Mouse (Mus musculus) urinary bladder, adult 18-20 months (tissue): Measurements from ENCODE around the gene Ogt.

Experiments
- DNase-seq, 2 experiments: peaks; one replicate each; pipeline ENCODE4 v3.0.0; 2022; ENCODE audit warnings: low spot score in 2 of 2, mixed read lengths in 2 of 2

The Ogt gene

DNA sequence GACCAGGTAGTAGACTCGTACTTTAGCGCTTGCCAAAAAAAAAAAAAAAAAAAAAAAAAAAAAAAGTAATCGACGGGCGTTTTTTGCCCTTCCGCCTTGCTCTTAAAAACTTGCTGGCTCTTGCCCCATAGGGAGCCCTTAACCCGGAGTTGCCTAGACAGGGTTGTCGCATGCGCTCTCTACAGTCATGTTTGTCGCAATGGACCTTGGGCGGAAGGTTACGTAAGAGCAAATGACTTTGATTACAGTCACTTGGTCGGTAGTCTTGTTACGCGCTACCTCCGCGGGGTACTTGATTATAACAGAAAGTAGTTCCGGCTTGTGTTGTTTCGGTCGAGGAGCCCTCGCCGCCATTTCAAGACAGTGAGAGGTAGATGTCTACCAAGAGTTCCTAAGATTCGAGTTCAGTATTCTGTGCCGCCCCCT is at the start of gene Ogt:
Gene Ogt, plus strand, starts transcription at position 320 of the 426 bp plus-strand sequence.
- DNase-seq = peak; percentile 77 to 84

DNA sequence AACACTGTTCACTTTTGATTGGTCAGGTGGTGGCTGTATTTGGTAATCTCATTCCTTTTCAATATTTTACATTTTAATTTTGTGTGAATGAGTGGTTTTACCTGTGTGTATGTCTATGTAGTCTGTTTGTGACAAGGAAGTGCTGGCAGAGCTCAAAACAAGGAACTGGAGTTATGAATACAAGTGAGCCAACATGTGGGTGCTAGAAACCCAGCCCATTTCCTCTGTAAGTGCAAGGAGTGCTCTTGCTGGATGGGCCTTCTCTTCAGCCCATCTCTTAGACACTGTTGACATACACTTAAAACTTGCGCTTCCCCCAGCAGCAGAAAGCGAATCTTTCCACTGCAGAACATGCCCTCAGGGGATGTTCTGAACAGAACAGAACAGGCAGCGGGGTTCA is 23.7 kb upstream of the Ogt start:
- DNase-seq = no peak

DNA sequence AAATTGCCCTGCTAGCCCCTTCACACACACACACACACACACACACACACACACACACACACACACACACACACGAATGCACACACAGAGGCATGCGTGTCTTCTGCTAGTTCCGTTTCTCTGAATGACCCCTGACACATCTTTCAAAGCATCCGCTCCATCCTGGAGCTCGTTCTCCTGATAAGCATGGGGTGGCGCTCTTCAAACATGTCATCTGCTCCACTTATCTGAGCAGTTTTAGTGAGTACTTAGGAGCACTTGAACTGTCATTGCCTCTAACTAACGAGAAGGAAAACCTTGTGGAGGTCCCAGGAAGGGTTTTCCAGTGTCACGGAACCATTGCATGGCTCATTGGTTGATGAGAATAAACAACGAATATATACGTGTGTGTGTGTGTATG is 22.0 kb upstream of the Ogt start:
- DNase-seq = no peak

DNA sequence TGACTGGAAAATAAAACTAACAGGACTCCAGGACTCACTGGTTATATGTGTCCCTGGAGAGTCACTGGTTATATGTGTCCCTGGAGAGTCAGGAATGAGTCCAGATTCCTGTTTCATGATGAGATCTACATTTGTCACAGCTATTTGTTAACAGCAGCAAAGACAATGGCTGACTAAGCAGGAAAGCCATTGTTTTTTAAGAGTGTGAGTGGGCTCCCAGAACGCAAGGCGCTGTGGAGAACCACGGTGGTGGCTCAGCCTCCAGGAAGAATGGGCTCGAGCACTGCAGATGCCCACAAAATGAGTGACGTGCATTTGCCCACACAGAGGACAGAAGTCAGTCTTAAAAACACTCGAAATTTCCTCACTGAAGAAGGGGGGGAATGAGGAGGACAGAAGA is 19.5 kb upstream of the Ogt start:
- DNase-seq = no peak

DNA sequence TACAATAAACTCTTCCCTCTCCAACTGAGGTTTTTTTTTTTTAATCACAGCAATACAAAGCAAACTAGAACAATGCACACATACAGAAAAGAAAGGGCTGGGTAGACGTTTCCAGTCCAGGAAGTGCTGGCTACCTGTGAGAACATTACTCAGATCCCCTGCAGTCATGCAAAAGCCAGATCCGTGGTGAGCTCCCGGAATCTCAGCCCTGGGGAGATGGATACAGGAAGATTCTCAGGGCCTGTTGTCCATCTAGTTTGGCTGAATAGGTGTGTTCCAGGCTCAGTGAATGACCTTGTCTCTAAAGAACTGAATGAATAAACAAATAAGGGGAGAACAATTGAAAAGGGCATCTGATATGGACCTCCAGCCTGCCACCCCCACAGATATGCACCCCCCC is 17.3 kb upstream of the Ogt start:
- no peak for DNase-seq

DNA sequence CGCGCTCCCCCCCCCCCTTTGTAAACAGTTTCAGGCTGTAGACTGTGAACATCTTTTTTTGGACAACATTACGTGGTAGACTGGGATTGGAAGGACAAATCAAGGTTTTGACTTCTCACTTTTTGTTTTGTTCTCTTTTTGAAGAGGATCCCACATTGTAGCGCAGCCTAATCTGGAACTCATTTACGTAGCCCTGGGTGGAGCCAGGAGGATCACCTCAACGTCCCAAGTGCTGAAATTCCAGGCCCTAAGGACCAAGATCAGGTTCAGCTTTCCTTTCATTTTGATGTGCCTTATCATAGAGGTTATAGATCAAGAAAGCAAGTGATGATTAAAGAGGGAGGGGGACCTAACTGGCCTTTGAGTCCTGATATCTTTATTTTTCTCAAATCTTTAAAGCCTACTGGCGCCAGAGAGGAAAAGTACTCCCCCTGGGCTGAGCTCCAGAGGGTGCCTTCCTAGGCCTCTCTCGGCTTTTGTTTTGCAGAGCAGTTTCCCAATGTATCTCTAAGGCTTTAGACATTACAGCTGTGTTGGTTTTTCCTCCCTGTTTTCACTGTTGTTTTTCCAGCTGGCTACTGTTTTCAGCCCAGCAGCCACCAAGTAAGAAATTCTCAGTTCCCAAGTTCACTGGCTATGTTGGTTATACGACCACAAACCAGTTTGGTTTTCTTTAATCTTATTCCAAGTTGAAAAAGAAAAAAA is 2.9 kb upstream of the Ogt start:
- DNase-seq = peak in 1 of 2 experiments; percentile 1

DNA sequence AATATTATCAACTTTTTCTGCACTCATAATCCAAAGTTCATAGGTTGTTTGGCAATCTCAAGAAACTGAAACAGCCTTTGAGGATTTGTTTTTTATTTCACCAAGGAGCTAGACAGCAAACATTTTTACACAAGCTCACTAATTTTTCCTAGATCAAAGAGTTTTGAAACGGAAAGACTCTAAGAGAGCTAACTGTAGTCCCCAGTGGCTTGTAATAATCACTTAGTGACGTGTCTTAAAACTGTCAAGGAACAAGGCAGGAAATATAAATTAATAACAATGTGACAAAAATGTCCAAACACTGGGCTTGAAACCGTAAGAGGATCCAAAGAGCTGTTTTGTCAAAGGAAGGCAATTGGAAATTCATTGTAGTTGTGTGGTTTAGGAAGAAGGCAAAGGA is 1.0 kb upstream of the Ogt start:
- DNase-seq = no peak

DNA sequence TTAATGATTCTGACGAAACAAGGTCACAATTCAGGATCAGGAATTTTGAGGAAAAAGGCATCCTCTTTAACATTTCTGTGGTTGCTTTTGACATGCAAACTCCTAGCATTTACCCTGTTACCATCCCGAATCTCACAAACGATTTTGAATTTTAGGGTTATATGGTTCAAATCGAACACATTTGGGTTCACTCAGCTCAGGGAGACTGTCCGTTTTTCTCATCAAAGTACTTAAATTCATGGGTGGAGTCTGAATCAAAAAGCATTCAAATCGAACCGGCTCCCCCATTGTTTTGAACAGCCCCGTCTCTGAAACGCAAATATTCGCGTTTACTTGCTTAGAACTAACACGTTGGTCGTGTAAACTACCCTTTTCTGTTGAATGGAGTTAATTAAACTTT is 554 bp upstream of the Ogt start:
- DNase-seq = no peak

DNA sequence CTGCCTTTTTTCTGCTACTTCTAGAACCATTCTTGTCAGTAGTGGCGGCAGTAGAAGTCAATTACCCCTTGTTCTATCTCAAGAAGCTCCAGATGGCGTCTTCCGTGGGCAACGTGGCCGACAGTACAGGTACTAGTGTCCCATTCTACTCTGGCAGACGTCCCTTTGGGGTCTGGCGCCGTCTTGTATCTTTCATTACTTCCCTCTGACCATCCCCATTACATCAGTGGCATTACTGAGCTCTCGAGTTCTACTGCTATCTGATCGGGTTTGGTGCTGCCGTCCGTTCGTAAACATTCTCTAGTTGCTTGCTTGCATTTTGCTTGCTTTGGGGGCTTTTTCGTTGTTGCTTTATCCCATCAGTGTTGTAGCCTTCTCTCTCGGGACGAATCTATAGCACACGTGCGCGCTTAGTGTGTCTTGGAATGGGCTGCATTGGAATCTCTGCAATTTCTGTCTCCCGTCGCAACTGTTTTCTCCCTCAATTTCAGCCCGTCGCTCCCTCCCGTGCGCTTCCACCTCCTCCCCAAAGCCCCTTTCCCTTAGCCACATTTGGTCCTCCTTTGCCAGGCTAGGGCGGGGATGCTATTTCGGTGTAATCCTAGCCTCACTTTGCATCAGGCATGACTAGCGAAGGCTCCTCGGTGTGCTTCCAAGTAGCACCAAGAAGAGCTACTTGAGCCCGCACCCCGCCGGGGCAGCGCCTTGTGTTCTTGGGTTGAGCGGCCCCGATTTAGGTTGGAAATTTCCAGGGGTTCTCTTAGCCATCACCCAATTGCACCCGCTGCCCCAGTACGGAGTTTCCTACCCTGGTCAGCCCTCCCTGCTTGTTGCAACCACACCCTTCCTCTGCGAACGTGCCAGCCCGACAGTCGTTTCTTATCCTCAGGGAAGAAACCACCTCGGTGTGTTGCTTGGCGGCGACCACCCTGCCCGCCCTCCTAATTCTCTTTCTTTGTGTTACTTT is 617 bp downstream of the Ogt start:
- peak; percentile 3 to 21 for DNase-seq

DNA sequence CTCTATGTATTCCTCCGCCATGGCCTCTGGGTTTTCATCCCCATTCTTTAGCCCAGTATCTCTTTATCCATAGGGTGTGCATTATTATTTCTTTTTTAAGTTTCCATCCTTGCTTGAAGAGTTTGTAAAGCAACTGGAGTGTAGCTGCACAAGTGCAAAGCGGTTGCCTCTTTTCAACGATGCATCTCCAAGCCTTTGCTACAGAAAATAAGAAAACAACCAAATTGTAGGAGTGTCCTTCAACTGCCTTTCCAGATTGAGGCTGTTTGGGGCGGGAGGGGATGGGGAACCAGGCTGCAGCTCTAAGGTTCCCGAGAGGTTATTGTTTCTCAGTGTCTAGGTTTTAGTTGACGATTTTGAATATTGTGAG is 1.3 kb downstream of the Ogt start:
- DNase-seq = no peak

DNA sequence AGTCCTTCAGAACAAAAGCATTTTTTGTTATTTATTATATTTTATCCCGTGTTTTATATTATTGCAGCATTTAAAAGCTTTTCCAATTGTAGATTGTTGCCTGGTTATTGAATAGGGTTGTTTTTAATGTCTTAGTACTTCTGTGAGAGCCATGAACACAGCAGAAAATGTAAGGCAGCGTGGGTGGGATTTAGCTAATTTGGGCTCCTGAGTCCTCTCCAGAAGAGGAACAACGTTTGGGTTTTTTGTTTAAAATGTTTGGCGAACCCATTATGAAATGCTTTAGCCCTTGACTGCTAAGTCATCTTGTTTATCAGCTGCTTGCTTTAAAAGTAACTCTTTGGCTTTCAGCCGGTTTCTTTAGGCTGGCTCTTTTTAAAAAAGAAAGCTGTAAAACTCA is 2.2 kb downstream of the Ogt start:
- no peak for DNase-seq

DNA sequence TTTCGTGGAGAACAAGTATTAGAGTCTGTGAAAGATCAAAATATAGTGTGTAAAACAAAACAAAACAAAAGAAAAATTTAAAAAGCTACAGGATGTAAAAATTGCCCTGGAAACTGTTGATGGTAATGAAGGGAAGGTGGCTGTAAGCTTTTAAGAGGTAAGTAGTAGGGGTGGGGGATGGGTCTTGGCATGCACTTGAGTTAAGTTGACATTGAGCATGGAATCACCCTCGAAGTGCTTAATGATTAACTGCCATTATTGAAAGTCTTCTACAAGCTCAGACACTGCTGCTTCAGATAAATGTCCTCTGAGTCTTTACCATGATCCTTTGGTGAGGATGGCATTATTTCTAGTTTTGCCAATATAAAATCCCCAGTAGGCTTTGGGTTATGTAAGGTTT is 5.4 kb downstream of the Ogt start:
- no peak for DNase-seq

DNA sequence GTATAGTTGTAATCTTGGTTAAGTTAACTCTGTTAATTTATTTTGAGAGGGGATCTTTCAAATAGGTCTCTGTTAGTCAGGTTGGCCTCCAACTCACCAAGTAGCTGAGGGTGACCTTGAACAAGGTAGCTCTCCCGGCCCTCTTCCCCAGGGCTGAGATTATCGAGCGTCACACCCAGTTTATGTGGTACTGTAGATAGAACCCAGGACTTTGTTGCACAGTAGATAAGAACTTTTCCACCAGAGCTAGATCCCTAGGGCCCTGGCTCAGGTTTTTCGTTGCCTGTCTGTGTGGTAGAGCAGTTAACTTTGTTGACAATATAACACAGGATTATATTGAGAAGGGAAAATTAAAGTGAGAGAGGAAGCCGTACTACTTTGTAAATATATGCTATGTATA is 6.8 kb downstream of the Ogt start:
- no peak for DNase-seq

DNA sequence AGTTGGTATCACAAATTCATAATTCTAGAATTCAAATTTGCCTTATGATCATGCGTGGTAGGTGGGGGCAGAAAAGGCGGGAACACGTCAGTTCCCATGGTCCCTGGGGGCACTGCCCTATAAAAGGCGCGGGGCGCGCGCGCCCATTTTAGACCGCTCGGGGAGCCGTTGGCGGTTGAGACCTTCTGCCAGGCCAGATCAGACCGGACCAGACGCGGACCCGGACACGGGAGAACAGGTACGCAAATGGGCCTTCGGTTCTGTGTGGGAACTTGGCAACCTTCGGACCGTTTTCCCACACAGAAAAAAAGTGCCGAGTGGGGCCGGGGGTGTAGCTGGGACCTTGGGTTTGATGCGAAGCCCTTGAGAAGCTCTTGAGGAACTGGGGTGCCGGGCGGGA is 55.8 kb downstream of the Ogt start:
- DNase-seq = no peak

DNA sequence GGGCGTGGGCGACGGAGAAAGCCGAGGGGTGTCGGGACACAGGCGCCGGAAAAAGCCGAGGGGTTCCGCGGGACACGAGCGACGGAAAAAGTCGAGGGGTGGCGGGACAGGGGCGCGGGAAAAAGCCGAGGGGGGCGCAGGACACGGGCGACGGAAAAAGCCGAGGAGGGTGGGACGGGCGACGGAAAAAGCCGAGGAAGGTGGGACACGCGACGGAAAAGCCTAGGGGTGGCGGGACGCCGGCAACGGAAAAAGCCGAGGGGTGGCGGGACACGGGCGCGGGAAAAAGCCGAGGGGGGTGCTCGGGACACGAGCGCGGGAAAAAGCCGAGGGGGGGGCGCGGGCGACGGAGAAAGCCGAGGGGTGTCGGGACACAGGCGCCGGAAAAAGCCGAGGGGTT is 57.7 kb downstream of the Ogt start:
- no peak for DNase-seq

DNA sequence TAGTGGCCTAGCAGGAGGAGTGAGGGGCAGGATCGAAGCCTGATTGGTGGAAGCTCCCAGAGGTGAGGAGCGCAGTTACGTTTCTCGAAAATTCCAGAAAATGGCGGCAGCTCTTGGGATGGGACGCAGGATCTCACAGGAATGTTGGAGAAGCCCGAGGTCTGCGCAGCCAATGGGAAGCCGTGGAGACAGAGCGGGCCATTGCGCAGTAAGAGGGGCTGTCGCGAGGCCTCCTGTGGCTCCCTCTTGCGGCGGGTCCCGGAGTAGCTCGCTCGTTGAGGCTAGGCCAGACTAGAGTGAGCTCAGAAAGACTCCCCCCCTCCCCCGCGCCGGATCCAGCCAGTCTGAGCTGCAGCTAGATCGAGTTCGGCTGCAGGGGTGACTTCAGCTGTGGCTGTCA is 58.4 kb downstream of the Ogt start:
- no peak for DNase-seq

DNA sequence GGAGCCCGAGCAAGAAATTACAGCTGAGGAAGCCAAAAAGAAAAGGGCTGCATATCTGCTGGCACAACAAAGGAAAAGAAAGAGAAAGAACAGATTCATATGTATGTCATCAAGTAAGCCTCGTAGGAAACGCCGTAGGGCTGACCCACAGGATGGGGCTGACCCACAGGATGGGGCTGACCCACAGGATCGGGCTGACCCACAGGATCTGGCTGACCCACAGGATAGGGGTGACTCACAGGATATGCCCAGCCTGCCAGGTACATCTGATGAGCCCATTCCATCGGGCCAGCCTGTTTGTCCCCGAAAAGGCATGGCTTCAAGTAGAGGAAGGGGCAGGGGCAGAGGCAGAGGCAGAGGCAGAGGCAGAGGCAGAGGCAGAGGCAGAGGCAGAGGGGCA is 65.3 kb downstream of the Ogt start:
- no peak for DNase-seq

DNA sequence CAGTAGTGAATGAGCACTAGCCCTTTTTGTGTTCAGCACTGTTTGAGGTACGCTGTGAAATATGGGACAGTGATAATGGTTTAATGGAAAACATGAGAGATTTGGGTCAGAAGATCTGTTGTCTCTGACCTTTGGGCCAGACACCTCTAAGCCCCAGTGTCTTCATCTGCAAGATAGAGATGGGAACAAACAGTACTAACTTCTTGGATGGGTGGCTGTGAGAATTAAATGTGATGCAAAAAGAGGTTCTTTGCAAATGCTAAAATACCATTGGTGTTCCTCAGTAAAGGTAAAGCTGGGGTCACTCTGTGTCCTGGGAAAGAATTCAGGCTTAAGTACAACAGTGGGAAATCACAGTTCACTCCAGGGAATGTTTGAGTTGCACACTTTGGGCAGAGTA is 80.5 kb downstream of the Ogt start:
- no peak for DNase-seq

DNA sequence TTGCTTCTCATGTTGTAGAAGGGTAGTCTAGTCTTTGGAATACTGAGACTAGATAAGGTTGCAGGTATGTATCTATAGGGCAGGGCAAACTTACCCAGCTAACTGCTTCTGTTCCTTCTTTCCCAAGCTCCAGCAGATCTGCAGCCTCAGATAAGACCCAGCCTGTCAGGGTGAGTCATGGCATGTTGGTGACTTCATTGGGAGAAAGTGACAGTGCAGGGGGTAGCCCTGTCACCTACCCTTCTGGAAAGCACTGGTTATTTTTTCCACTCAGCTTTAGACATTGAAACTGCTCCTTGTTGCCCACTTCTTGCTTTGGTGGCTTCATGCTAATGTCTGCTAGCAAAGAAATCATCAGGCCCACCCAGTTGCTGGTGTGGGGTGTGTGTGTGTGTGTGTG is 90.2 kb downstream of the Ogt start:
- no peak for DNase-seq

DNA sequence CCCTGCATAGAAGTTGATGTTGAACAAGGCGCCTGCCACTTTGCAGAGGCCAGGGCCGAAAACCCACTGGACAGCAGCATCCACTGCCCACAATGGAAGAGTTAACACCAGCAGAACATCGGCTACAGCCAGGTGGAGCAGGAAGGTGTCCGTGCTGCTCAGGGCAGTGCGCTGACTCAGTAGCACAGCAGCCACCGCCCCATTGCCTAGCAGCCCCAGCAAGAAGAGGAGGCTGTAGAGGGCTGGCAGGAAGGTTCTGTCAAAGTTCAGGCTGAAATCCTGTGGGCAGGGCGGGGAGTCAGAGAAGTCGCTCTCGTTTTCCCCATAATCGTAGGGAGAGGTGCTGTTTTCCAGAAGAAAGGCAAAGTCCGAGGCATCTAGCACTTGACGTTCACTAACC is 92.8 kb downstream of the Ogt start:
- DNase-seq = no peak

DNA sequence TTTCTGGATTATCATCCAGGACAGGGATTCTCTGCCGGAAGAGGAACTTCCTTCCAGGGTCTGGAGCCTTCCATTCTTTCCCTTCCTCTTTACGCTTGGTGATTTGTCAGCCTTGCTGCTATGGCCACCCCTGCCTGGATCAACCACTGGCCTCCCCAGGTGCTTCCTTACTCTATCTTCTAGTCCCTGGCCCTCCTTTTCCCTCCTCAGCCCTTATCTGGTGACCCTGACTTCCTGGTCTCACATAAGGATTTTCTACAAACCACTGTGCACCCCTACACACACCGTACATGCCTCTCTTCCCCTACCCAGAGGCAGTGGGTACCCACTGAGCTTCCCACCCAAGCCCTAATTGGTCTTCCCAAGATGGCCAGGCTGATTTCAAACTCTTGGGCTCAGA is 93.4 kb downstream of the Ogt start:
- no peak for DNase-seq

DNA sequence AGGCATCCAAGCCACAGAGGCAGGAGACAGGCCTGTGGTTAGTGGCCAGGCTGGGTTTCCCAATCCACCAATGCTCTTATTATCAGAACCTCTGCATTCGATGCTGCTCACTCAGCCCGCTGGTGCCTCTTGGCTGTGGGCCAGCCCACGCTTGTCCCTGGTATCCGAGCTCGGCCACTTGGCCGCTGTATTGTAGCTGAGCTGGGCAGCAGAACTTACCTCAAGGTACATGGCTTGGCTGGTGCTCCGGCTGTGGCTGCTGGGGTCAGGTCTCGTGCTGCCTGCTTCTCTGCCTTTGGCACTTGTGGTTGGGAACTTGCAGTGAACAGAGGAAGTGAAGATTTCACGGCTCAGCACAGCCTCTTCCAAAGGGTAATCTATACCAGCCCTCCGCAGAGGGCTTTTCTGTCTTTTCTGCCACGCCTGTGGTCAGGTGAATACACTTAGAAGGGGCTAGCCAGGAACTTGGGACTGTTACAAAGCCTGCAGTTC is 94.0 kb downstream of the Ogt start, which contains the start of gene Cxcr3:
Gene Cxcr3, minus strand, starts transcription at position 442 of the 492 bp plus-strand sequence.
- DNase-seq = no peak
